Mouse (Mus musculus) heart, embryonic 16.5 days (tissue): Measurements from ENCODE around the gene Zmynd8. TPM values are rescaled to one million over a fixed set of nuclear protein-coding genes. Genes with fewer than 3 reads are reported as not detected.

Experiments used
- ATAC-seq: fragments of 200-750 bp; cut with Nextera tagmentation; replicated peaks from 2 replicates; pipeline ENCODE4 v1.8.0; 2017; ENCODE audit warnings: moderate number of reproducible peaks; ENCODE audit not compliant: insufficient read depth, low FRiP score; ENCODE audit errors: extremely low read depth
- H3K27ac ChIP-seq: fragments of 300-500 bp; sonication (generic); 2 replicates; pipeline ENCODE4 v1.5.1; 2014; ENCODE audit warnings: mild to moderate bottlenecking, low read length, control low read depth, moderate library complexity
- H3K27me3 ChIP-seq: fragments of 300-500 bp; sonication (generic); 2 replicates; pipeline ENCODE4 v1.6.1; 2014; ENCODE audit warnings: low read length, mixed read lengths; ENCODE audit not compliant: control insufficient read depth, insufficient read depth
- H3K36me3 ChIP-seq: fragments of 300-500 bp; sonication (generic); 2 replicates; pipeline ENCODE4 v1.6.1; 2014; ENCODE audit not compliant: control insufficient read depth, insufficient read depth
- H3K4me1 ChIP-seq: fragments of 300-500 bp; sonication (generic); 2 replicates; pipeline ENCODE4 v1.6.1; 2014; ENCODE audit warnings: low read length, mixed read lengths; ENCODE audit not compliant: control insufficient read depth, insufficient read depth
- H3K4me2 ChIP-seq: fragments of 300-500 bp; sonication (generic); 2 replicates; pipeline ENCODE4 v1.6.1; 2014; ENCODE audit warnings: low read depth, mild to moderate bottlenecking, control low read depth, low read length
- H3K4me3 ChIP-seq: fragments of 300-500 bp; sonication (generic); 2 replicates; pipeline ENCODE4 v1.5.1; 2014; ENCODE audit warnings: mild to moderate bottlenecking, control low read depth, low read length
- H3K9ac ChIP-seq: fragments of 300-500 bp; sonication (generic); 2 replicates; pipeline ENCODE4 v1.6.1; 2014; ENCODE audit warnings: low read length, control low read depth
- H3K9me3 ChIP-seq: fragments of 300-500 bp; sonication (generic); replicated peaks from 2 replicates; pipeline ENCODE4 v1.6.1; 2016; ENCODE audit warnings: low read length; ENCODE audit not compliant: control insufficient read depth
- WGBS: fragments of 180-500 bp; shearing (Covaris S2); extraction: QIAGEN DNeasy Blood & Tissue Kit; methylation state at CpG from one replicate; pipeline ENCODE4 v1.1.7; 2014; 5-methylcytosine and 5-hydroxymethylcytosine counted together
- polyA plus RNA-seq: library from polyadenylated mRNA; unstranded; fragments of >200 nt; fragmentation: Nextera tagmentation; extraction: Ambion mirVana; gene quantifications from 2 replicates; pipeline ENCODE4 v1.2.1, GENCODE M21; 2015

The Zmynd8 gene
- polyA plus RNA-seq, 1 experiment from 2014 or later = 36.0 TPM

GRCm38 (mm10) chr2:165892626-165893025 lies 6.2 kb downstream of the Zmynd8 start:
- 73% methylated on average over 5 of the region's 5 CpGs for WGBS
- H3K4me2 ChIP-seq = no peak overlapping the region
- H3K9me3 ChIP-seq = no peaks in the 10 kb centered on the region
- H3K4me1 ChIP-seq = peaks cover 21% of the 10 kb centered on the region
- no peak for ATAC-seq
- no peak overlapping the region for H3K9ac ChIP-seq
- no peak overlapping the region for H3K4me3 ChIP-seq
- H3K27me3 ChIP-seq = no peaks in the 10 kb centered on the region
- H3K36me3 ChIP-seq = no peaks in the 10 kb centered on the region
- H3K27ac ChIP-seq = no peak overlapping the region

DNA sequence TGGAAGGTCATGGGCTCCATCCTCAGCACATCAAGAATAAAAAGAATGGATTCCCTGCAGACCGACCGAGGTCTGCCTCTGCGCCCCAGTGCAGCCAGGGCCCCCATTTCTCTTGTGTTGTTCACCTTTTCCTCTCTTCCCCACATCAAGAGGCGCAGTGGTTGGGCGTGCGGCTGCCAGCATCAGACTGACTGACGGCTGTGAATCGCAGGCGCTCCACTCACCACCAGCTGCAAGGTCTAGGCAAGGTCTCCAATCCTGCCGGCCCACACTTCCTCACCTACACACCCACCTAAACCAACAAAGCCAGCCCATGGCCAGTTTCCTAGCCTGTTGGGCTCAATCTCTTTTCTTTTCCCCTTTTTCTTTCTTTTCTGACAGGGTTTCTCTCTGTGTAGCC lies 8.4 kb downstream of the Zmynd8 start:
- no peak overlapping the region for H3K27ac ChIP-seq
- H3K9ac ChIP-seq = no peak overlapping the region
- no peak for ATAC-seq
- no peaks in the 10 kb centered on the region for H3K9me3 ChIP-seq
- no peaks in the 10 kb centered on the region for H3K36me3 ChIP-seq
- H3K4me2 ChIP-seq = no peak overlapping the region
- no peak overlapping the region for H3K4me3 ChIP-seq
- 61% methylated on average over 10 of the region's 10 CpGs for WGBS
- no peaks in the 10 kb centered on the region for H3K27me3 ChIP-seq
- H3K4me1 ChIP-seq = peaks cover 43% of the 10 kb centered on the region

DNA sequence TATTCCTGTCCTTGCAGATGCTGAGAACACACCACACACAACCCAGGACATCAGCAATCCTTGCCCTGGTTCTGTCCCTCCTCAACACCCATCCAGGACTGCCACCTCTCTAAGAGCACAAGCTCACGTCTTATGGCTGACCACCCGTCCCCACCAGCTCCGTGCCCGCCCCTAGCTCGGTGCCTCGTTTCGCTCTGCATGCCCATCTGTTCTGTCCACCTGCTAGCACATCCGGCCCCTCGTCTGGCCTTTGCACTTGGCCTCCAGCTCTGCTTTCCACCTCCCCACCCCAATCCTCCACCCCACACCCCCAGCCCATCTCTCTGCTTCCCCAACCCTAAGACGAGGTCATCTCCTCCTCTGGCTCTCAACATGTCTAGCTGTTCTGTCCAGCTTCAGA lies 8.9 kb downstream of the Zmynd8 start:
- no peak for ATAC-seq
- 85% methylated on average over 10 of the region's 10 CpGs for WGBS
- Histone ChIP-seq H3K4me2 (no peak overlapping the region), H3K4me3 (no peak overlapping the region), H3K36me3 (no peaks in the 10 kb centered on the region), H3K27me3 (no peaks in the 10 kb centered on the region), H3K9me3 (no peaks in the 10 kb centered on the region), H3K9ac (no peak overlapping the region), H3K4me1 (peaks cover 48% of the 10 kb centered on the region), H3K27ac (no peak overlapping the region)

GRCm38 (mm10) chr2:165889266-165889665 lies 9.6 kb downstream of the Zmynd8 start:
- H3K4me1 ChIP-seq = peaks cover 49% of the 10 kb centered on the region
- 63% methylated on average over 7 of the region's 7 CpGs for WGBS
- H3K9me3 ChIP-seq = no peaks in the 10 kb centered on the region
- H3K9ac ChIP-seq = 0 out of 2 replicates have a peak overlapping the region, but pooled peaks have one; percentile 3
- H3K4me2 ChIP-seq = no peak overlapping the region
- no peaks in the 10 kb centered on the region for H3K36me3 ChIP-seq
- H3K4me3 ChIP-seq = no peak overlapping the region
- H3K27me3 ChIP-seq = no peaks in the 10 kb centered on the region
- peak overlapping the region; percentile 100 for H3K27ac ChIP-seq
- ATAC-seq = no peak

- ATAC-seq = no peak
- Histone ChIP-seq H3K9ac (peak overlapping the region; percentile 26), H3K9me3 (no peaks in the 10 kb centered on the region), H3K4me2 (peak overlapping the region; percentile 38), H3K36me3 (no peaks in the 10 kb centered on the region), H3K27ac (peak overlapping the region; percentile 100), H3K27me3 (no peaks in the 10 kb centered on the region), H3K4me1 (peaks cover 54% of the 10 kb centered on the region), H3K4me3 (no peak overlapping the region)
- 8% methylated on average over 3 of the region's 3 CpGs for WGBS
Measured at GRCm38 (mm10) chr2:165888813-165889221, 10.0 kb downstream of the Zmynd8 start.

- Histone ChIP-seq H3K4me3 (no peak overlapping the region), H3K9ac (peak overlapping the region; percentile 26), H3K36me3 (no peaks in the 10 kb centered on the region), H3K27ac (peak overlapping the region; percentile 100), H3K4me1 (peaks cover 56% of the 10 kb centered on the region), H3K27me3 (no peaks in the 10 kb centered on the region), H3K9me3 (no peaks in the 10 kb centered on the region), H3K4me2 (peak overlapping the region; percentile 38)
- WGBS = 13% methylated on average over 13 of the region's 13 CpGs
- ATAC-seq = peak; percentile 35; the same call in 1 of the 2 replicates
Measured at GRCm38 (mm10) chr2:165888396-165888795, 10.4 kb downstream of the Zmynd8 start.

DNA sequence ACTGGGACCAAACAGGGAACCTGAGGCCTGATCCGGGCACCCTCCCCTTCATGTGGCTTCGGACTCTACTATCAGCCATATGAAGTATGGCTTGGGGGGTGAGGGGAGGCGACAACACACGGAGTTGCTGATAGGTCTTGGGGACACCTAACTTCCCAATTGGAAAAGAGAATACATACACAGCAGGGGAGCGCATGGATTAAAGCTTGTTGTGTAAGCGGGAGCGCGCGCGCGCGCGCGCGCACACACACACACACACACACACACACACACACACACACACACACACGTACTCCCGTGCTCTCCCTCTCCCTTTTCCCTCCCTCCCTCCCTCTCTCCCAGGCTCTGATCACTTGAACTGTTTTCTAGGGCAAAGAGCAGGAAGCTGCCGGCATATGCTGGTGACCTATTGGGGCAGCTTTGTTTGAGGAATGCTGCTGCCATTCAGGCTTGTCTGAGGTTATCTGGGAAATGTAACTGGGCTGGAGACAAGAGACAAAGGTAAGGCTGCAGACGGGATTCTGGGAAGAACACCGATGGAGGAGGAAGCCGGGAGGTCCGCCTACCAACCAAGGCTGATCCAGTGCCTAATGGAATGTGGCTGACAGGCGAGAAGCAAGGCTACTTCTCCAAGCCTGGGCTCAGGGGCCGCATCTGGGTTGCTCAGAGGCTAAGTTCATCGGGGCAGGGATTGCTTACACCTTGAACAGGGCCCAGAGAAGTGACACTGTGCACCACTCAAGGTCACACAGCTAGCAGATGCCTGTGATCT lies 11.8 kb downstream of the Zmynd8 start:
- H3K27me3 ChIP-seq = no peaks in the 10 kb centered on the region
- H3K27ac ChIP-seq = peak overlapping the region; percentile 100
- peak overlapping the region; percentile 20; the same call in 1 of the 2 replicates for H3K4me2 ChIP-seq
- H3K36me3 ChIP-seq = no peaks in the 10 kb centered on the region
- no peak overlapping the region for H3K4me3 ChIP-seq
- peaks cover 70% of the 10 kb centered on the region for H3K4me1 ChIP-seq
- WGBS = 16% methylated on average over 25 of the region's 25 CpGs
- H3K9me3 ChIP-seq = no peaks in the 10 kb centered on the region
- peak overlapping the region; percentile 84 for H3K9ac ChIP-seq
- ATAC-seq = no peak

GRCm38 (mm10) chr2:165886482-165886856 lies 12.3 kb downstream of the Zmynd8 start:
- H3K9me3 ChIP-seq = no peaks in the 10 kb centered on the region
- H3K27me3 ChIP-seq = no peaks in the 10 kb centered on the region
- no peaks in the 10 kb centered on the region for H3K36me3 ChIP-seq
- no peak overlapping the region for H3K4me3 ChIP-seq
- peak overlapping the region; percentile 100 for H3K27ac ChIP-seq
- no peak for ATAC-seq
- H3K4me2 ChIP-seq = no peak overlapping the region
- peaks cover 75% of the 10 kb centered on the region for H3K4me1 ChIP-seq
- peak overlapping the region; percentile 84 for H3K9ac ChIP-seq
- 13% methylated on average over 3 of the region's 3 CpGs for WGBS

GRCm38 (mm10) chr2:165885951-165886320 lies 12.9 kb downstream of the Zmynd8 start:
- Histone ChIP-seq H3K4me2 (peak overlapping the region; percentile 63; the same call in 1 of the 2 replicates), H3K9ac (peak overlapping the region; percentile 84), H3K36me3 (no peaks in the 10 kb centered on the region), H3K27me3 (no peaks in the 10 kb centered on the region), H3K27ac (peak overlapping the region; percentile 100), H3K4me3 (no peak overlapping the region), H3K9me3 (no peaks in the 10 kb centered on the region), H3K4me1 (peaks cover 81% of the 10 kb centered on the region)
- 46% methylated on average over 4 of the region's 4 CpGs for WGBS
- ATAC-seq = no peak
